ENCODE assay signal across 25 mouse cellular contexts in genomic region chr7:105441426-105441825, GRCm38 (mm10). TPM values are rescaled to one million over a fixed set of nuclear protein-coding genes. Genes with fewer than 3 reads are reported as not detected.
"Had no signal": no experiment of that assay in that cellular context is flagged by ENCODE, and none has a peak within 500 bp of the region (broad histone marks: within the 10 kb centered on the region; RNA-seq: fewer than 3 reads in every experiment).

No protein-coding gene starts in this region.

- H3K27ac ChIP-seq: liver, embryonic 13.5 days; liver, embryonic 15.5 days; lung, embryonic 15.5 days; macrophage; midbrain, embryonic 13.5 days; midbrain, embryonic 15.5 days; neural tube, embryonic 12.5 days had no signal

- DNase-seq: liver, embryonic 13.5 days; liver, postnatal 0 days; lung, adult 2 months; lung, postnatal 14 days; lung, postnatal 36 days; right cerebral cortex, postnatal 14 days; right cerebral cortex, postnatal 4 days; spleen, adult 18-20 months; thymus, adult 18-20 months; thymus, postnatal 25 days; thymus, postnatal 4 days had no signal

- H3K4me1 ChIP-seq: liver, embryonic 13.5 days; liver, embryonic 15.5 days; megakaryocyte, embryonic 14.5 days; midbrain, embryonic 13.5 days; midbrain, embryonic 15.5 days; neural tube, embryonic 12.5 days had no signal

- H3K9ac ChIP-seq: liver, embryonic 13.5 days; liver, embryonic 15.5 days; liver, postnatal 0 days; lung, embryonic 15.5 days; midbrain, embryonic 13.5 days; midbrain, embryonic 15.5 days; neural tube, embryonic 12.5 days had no signal

- H3K9me3 ChIP-seq: liver, embryonic 13.5 days; liver, embryonic 15.5 days; lung, embryonic 15.5 days; megakaryocyte, embryonic 14.5 days; midbrain, embryonic 13.5 days; midbrain, embryonic 15.5 days; neural tube, embryonic 12.5 days had no signal

- H3K36me3 ChIP-seq: liver, embryonic 13.5 days; liver, embryonic 15.5 days; lung, embryonic 15.5 days; midbrain, embryonic 13.5 days; midbrain, embryonic 15.5 days; neural tube, embryonic 12.5 days had no signal

- H3K27me3 ChIP-seq: liver, embryonic 13.5 days; liver, embryonic 15.5 days; lung, embryonic 15.5 days; midbrain, embryonic 13.5 days; midbrain, embryonic 15.5 days; neural tube, embryonic 12.5 days had no signal

- H3K4me2 ChIP-seq: liver, embryonic 13.5 days; liver, embryonic 15.5 days; lung, embryonic 15.5 days; midbrain, embryonic 11.5 days; midbrain, embryonic 13.5 days; midbrain, embryonic 15.5 days; neural tube, embryonic 12.5 days had no signal

- H3K4me3 ChIP-seq: liver, embryonic 13.5 days; liver, embryonic 15.5 days; lung, embryonic 15.5 days; megakaryocyte, embryonic 14.5 days; midbrain, embryonic 13.5 days; midbrain, embryonic 15.5 days; neural tube, embryonic 12.5 days had no signal

- ATAC-seq: liver, postnatal 0 days; lung, postnatal 0 days; midbrain, embryonic 13.5 days; midbrain, embryonic 15.5 days had no signal

RNA-seq across cellular contexts. Expression of gene Cckbr, which starts 15.9 kb away (rescaled TPM):
- total RNA-seq: megakaryocyte progenitor cell, adult 5-6 weeks; monocyte, adult 5-6 weeks; neutrophil, adult 5-6 weeks had no signal
- polyA plus RNA-seq: liver, embryonic 13.5 days; liver, embryonic 15.5 days; liver, postnatal 0 days; lung, adult 2 months; macrophage; urinary bladder, adult 2 months had no signal

RNA-seq across cellular contexts. Expression of gene Cnga4, which starts 37.1 kb away (rescaled TPM):
- total RNA-seq: megakaryocyte progenitor cell, adult 5-6 weeks; monocyte, adult 5-6 weeks; neutrophil, adult 5-6 weeks had no signal
- polyA plus RNA-seq: liver, embryonic 13.5 days; liver, embryonic 15.5 days; liver, postnatal 0 days; lung, embryonic 15.5 days; lung, postnatal 0 days; macrophage; midbrain, embryonic 11.5 days; midbrain, embryonic 13.5 days; neural tube, embryonic 14.5 days had no signal

RNA-seq across cellular contexts. Expression of gene Cavin3, which starts 40.7 kb away (rescaled TPM):
- total RNA-seq: monocyte, adult 5-6 weeks; neutrophil, adult 5-6 weeks had no signal
- polyA plus RNA-seq: macrophage had no signal
